Mouse (Mus musculus): Measurements from ENCODE around the gene Syce3. TPM values are rescaled to one million over a fixed set of nuclear protein-coding genes. Genes with fewer than 3 reads are reported as not detected.

Gene Syce3
- polyA plus RNA-seq, 1 experiment from 2014 or later, result not detected

DNA sequence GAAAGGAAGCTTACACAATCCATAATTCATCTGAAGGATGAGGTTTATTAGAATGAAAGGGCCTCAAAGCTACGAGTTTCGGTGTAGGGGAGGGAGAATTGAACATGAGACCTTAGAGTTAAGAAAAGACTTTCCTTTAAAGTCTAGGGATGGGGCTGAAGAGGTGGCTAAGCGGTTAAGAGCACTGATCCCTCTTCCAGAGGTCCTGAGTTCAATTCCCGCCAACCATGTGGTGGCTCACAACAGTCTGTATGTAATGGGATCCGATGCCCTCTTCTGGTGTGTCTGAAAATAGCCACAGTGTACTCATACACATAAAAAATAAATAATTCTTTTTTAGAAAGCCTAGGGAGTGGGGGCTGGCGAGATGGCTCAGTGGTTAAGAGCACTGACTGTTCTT lies 20.0 kb upstream of the Syce3 start:
- no peak for ATAC-seq (ENCODE audit: insufficient read depth)

GRCm38 (mm10) chr15:89429352-89430221 lies 19.3 kb upstream of the Syce3 start, which contains the start of the genes C730034F03Rik, Gm44502 and Chkb:
C730034F03Rik (plus strand) TSS chr15:89429589.
Gm44502 (minus strand) TSS chr15:89429696.
Chkb (minus strand) TSS chr15:89429908.
- peak; percentile 96 for DNase-seq
- under 1% methylated on average over 70 of the region's 70 CpGs for WGBS
- Histone ChIP-seq H3K4me2 (peak within 1 kb of the TSS; percentile 92), H3K9ac (peak within 1 kb of the TSS; percentile 76), H3K9me3 (ENCODE audit: low read depth, low read length) (no peaks in the 10 kb centered on the region), H3K27ac (ENCODE audit: low read depth) (peak within 1 kb of the TSS; percentile 99), H3K36me3 (ENCODE audit: insufficient read depth) (peaks cover 18% of the 10 kb centered on the region), H3K4me1 (ENCODE audit: insufficient read depth) (peaks cover 5% of the 10 kb centered on the region; the same call in 1 of the 2 replicates), H3K4me3 (ENCODE audit: low read depth, low read length) (peak within 1 kb of the TSS; percentile 80), H3K27me3 (ENCODE audit: insufficient read depth, low read length) (no peaks in the 10 kb centered on the region)
- TF ChIP-seq CTCF (IDR thresholded peaks at IDR 0.05; ENCODE audit: low read depth), result no peak
- ATAC-seq (ENCODE audit: insufficient read depth), result peak; percentile 95

More for the DNA sequence above, 20.0 kb upstream of the Syce3 start:
- 46% methylated on average over 6 of the region's 6 CpGs for WGBS
- Histone ChIP-seq H3K4me1 (ENCODE audit: insufficient read depth) (peaks cover 5% of the 10 kb centered on the region; the same call in 1 of the 2 replicates), H3K4me2 (peak overlapping the region; percentile 92), H3K36me3 (ENCODE audit: insufficient read depth) (peaks cover 18% of the 10 kb centered on the region), H3K9ac (peak overlapping the region; percentile 76), H3K9me3 (ENCODE audit: low read depth, low read length) (no peaks in the 10 kb centered on the region), H3K27me3 (ENCODE audit: insufficient read depth, low read length) (no peaks in the 10 kb centered on the region), H3K27ac (ENCODE audit: low read depth) (peak overlapping the region; percentile 99), H3K4me3 (ENCODE audit: low read depth, low read length) (peak overlapping the region; percentile 80)
- DNase-seq, result no peak
- peak; percentile 16 for TF ChIP-seq CTCF (IDR thresholded peaks at IDR 0.05; ENCODE audit: low read depth)

DNA sequence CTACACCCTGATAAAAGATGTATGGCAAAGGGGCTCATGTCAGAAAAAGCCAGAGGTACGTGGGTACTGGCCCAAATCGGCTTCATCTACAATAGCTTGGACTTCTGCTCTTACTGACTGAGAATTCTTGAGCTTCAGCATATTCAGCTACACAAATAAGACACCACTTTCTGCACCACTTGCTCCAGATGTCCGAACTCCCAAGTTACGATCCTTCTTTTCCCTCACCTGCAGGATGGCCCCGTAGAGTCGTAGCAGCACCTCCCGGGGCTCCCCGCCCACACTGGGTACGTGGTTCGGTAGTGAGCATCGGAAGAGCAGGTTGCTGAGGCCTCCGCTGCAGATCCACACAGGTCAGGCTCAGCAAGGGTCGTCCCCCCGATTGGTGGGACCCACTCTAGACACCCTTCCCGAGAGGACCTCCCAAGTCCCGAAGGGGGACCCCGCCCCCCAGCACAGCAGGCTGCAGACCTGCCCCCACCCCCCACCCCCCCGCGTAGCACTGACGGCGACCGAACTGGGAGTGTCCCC lies 18.6 kb upstream of the Syce3 start:
- Histone ChIP-seq H3K4me2 (peak overlapping the region; percentile 92), H3K27ac (ENCODE audit: low read depth) (0 out of 2 replicates have a peak overlapping the region, but pooled peaks have one; percentile 12), H3K9me3 (ENCODE audit: low read depth, low read length) (no peaks in the 10 kb centered on the region), H3K4me3 (ENCODE audit: low read depth, low read length) (peak overlapping the region; percentile 80), H3K9ac (peak overlapping the region; percentile 76), H3K27me3 (ENCODE audit: insufficient read depth, low read length) (no peaks in the 10 kb centered on the region), H3K36me3 (ENCODE audit: insufficient read depth) (peaks cover 18% of the 10 kb centered on the region), H3K4me1 (ENCODE audit: insufficient read depth) (peaks cover 5% of the 10 kb centered on the region; the same call in 1 of the 2 replicates)
- DNase-seq (no peak), ATAC-seq (ENCODE audit: insufficient read depth) (peak; percentile 55)
- no peak for TF ChIP-seq CTCF (IDR thresholded peaks at IDR 0.05; ENCODE audit: low read depth)
- 5% methylated on average over 22 of the region's 22 CpGs for WGBS

DNA sequence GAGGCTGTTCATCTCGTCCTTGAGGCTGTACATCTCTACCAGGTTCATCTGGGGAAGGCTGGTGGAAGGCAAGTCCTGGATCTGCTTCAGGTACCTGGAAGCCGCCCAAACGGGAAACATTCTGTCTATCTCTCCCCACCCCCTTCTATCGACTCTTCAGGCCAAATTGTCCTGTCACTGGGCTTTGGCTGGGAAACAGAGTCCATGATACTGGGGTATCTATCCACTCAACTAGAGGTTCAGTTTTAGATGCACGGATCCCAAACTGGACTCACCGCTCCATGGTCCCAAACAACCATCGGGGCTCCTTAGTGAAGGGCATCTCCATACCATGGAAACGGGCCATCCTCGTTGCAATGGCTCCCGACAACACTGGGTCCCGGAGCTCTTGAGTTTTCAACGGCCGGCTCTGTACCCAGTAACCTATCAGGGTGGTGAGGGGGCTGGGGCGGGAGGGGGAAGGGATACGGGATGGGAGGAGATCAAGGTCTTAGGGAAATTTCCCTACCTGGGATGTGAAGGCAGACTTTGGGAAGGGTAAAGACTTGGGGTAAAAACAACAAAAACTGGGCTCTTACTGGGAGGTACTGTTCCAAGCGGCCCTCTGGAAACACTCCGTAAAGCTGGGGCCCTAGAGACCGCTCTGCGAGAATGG lies 18.0 kb upstream of the Syce3 start:
- H3K36me3 ChIP-seq (ENCODE audit: insufficient read depth), result peaks cover 18% of the 10 kb centered on the region
- ATAC-seq (ENCODE audit: insufficient read depth), result no peak
- peaks cover 5% of the 10 kb centered on the region; the same call in 1 of the 2 replicates for H3K4me1 ChIP-seq (ENCODE audit: insufficient read depth)
- H3K9me3 ChIP-seq (ENCODE audit: low read depth, low read length), result no peaks in the 10 kb centered on the region
- no peaks in the 10 kb centered on the region for H3K27me3 ChIP-seq (ENCODE audit: insufficient read depth, low read length)
- DNase-seq, result no peak
- H3K4me2 ChIP-seq, result peak overlapping the region; percentile 92
- H3K27ac ChIP-seq (ENCODE audit: low read depth), result no peak overlapping the region
- no peak for TF ChIP-seq CTCF (IDR thresholded peaks at IDR 0.05; ENCODE audit: low read depth)
- H3K9ac ChIP-seq, result peak overlapping the region; percentile 76; the same call in 1 of the 2 replicates
- 76% methylated on average over 19 of the region's 19 CpGs for WGBS
- H3K4me3 ChIP-seq (ENCODE audit: low read depth, low read length), result peak overlapping the region; percentile 80

DNA sequence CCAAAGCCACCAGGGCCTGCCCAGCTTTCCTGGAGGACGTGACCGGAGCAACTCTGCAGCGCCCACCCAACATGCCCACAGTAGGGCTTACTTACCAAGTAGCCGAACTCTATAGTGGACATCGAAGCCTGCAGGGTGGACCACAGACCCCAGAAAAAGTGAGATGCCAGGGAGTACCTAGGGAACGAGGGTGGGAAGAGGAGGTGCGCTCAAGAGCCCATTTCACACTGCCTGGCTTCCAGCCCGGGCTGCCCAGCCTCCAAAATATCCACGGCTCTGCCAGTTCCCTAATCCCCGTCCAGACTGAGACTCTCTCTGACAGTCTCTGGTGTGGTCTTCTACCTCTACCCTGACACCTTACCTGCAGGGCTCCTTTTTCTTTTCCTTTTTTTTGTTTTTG lies 16.4 kb upstream of the Syce3 start:
- Histone ChIP-seq H3K9ac (no peak overlapping the region), H3K27me3 (ENCODE audit: insufficient read depth, low read length) (no peaks in the 10 kb centered on the region), H3K4me3 (ENCODE audit: low read depth, low read length) (no peak overlapping the region), H3K27ac (ENCODE audit: low read depth) (no peak overlapping the region), H3K4me1 (ENCODE audit: insufficient read depth) (peaks cover 5% of the 10 kb centered on the region; the same call in 1 of the 2 replicates), H3K36me3 (ENCODE audit: insufficient read depth) (peaks cover 18% of the 10 kb centered on the region), H3K9me3 (ENCODE audit: low read depth, low read length) (no peaks in the 10 kb centered on the region), H3K4me2 (no peak overlapping the region)
- WGBS, result 84% methylated on average over 10 of the region's 10 CpGs
- DNase-seq, result no peak
- no peak for TF ChIP-seq CTCF (IDR thresholded peaks at IDR 0.05; ENCODE audit: low read depth)
- ATAC-seq (ENCODE audit: insufficient read depth), result no peak

GRCm38 (mm10) chr15:89425711-89426121 lies 15.4 kb upstream of the Syce3 start, which contains the start of gene Cpt1b:
Cpt1b (minus strand) TSS chr15:89425863.
- WGBS, result 30% methylated on average over 6 of the region's 6 CpGs
- H3K27ac ChIP-seq (ENCODE audit: low read depth), result no peak within 1 kb of the TSS

More at GRCm38 (mm10) chr15:89425711-89426121, 15.4 kb upstream of the Syce3 start, which contains the start of gene Cpt1b:
- H3K4me1 ChIP-seq (ENCODE audit: insufficient read depth), result peaks cover 5% of the 10 kb centered on the region; the same call in 1 of the 2 replicates
- H3K36me3 ChIP-seq (ENCODE audit: insufficient read depth), result peaks cover 18% of the 10 kb centered on the region
- no peak for TF ChIP-seq CTCF (IDR thresholded peaks at IDR 0.05; ENCODE audit: low read depth)
- DNase-seq, result no peak
- no peak for ATAC-seq (ENCODE audit: insufficient read depth)
- H3K9ac ChIP-seq, result no peak within 1 kb of the TSS
- H3K9me3 ChIP-seq (ENCODE audit: low read depth, low read length), result no peaks in the 10 kb centered on the region
- H3K27me3 ChIP-seq (ENCODE audit: insufficient read depth, low read length), result no peaks in the 10 kb centered on the region
- 0 out of 2 replicates have a peak within 1 kb of the TSS, but pooled peaks have one; percentile 19 for H3K4me2 ChIP-seq
- H3K4me3 ChIP-seq (ENCODE audit: low read depth, low read length), result no peak within 1 kb of the TSS

Measured in lung, embryonic 14.5 days (tissue).